Mouse (Mus musculus) spleen, adult 2 months (tissue): ENCODE measurements around the gene Syt7.

Source experiments
- CTCF ChIP-seq: fragments of 200-500 bp; IDR thresholded peaks from 2 replicates; pipeline ENCODE4 v1.5.1; 2011; ENCODE audit warnings: mild to moderate bottlenecking, inconsistent platforms; ENCODE audit not compliant: insufficient read depth, insufficient read length, insufficient replicate concordance; ENCODE audit errors: extremely low read depth
- POLR2A ChIP-seq: fragments of 200-500 bp; IDR thresholded peaks from 2 replicates; pipeline ENCODE4 v1.6.1; 2011; ENCODE audit warnings: low read depth, low read length, inconsistent platforms

DNA sequence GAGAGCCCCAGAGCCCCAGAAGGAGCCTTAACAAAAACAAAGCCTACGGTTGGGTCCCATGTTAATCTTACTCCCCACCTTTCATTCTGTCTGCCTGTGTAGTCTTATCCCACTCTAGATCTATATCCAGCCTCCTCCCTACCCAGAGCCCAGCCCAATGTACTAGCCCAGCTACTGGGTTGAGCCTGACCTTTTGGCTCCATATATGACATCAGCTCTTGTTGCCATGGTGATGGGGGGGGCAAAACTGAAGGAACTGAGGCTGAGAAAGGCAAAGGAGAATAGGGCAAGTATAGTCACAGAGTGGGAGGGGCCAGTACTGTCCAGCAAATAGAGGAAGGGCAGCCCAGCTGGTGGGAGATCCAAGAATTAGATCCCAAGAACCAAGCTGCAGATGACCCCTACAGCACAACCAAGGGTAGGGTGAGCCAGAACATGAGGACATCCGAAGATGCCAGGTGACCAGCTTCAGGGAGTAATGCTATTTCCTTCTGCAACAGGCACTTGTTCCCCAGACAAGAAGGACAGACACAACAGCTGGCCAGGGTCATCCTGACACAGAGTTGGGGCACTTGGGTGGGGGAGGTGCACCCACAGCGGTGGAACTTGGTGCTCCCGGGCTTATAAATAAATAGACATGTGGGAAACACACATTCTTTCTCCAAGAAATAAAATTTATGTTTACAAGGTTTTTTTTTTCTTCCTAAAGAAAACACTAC lies 66.0 kb downstream of the Syt7 start:
- TF ChIP-seq POLR2A (no peak), CTCF (no peak)
